13 mouse cellular contexts compared by ENCODE assay signal in the genomic region with DNA sequence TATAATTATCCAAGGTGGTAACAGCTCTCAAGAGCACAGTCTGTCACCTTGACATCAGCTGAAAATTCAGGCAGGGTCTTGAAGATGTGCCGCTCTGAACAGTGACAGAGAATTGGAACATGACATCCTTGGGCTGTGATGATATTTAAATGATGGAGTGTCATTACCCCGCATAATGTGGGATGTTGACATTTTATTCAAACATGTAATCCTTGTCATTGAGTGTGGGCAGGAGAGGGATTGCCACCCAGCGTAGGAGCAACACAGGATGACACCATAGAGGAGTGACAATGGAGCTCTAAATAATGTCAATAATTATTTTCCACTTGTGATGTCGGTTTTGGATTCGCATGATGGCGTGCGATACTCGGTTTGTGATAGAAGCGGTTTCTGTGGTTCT.
"Had no signal": no experiment of that assay in that cellular context is flagged by ENCODE, and none has a peak within 500 bp of the region (broad histone marks: within the 10 kb centered on the region; RNA-seq: fewer than 3 reads in every experiment).

No protein-coding gene starts in this region.

- H3K9me3 ChIP-seq: limb, embryonic 12.5 days; liver, embryonic 13.5 days; midbrain, embryonic 13.5 days had no signal

- ATAC-seq: lung, postnatal 0 days; midbrain, embryonic 13.5 days had no signal

- H3K4me1 ChIP-seq: liver, embryonic 13.5 days had no signal

- H3K36me3 ChIP-seq: limb, embryonic 12.5 days; liver, embryonic 13.5 days; midbrain, embryonic 13.5 days had no signal

- DNase-seq: kidney, adult 18-20 months; kidney, postnatal 10 days; kidney, postnatal 4 days; liver, embryonic 13.5 days; lung, adult 2 months; lung, postnatal 36 days; right cerebral cortex, postnatal 25 days; thymus, adult 18-20 months; thymus, postnatal 14 days had no signal

- H3K4me2 ChIP-seq: limb, embryonic 12.5 days; liver, embryonic 13.5 days; midbrain, embryonic 13.5 days had no signal

- H3K9ac ChIP-seq: limb, embryonic 12.5 days; liver, embryonic 13.5 days; midbrain, embryonic 13.5 days had no signal

- H3K4me3 ChIP-seq: layer of hippocampus, adult 2 months; limb, embryonic 12.5 days; liver, embryonic 13.5 days; midbrain, embryonic 13.5 days had no signal

- H3K27ac ChIP-seq: layer of hippocampus, adult 2 months; limb, embryonic 12.5 days; liver, embryonic 13.5 days; midbrain, embryonic 13.5 days had no signal

- H3K27me3 ChIP-seq: limb, embryonic 12.5 days; liver, embryonic 13.5 days; midbrain, embryonic 13.5 days had no signal
